Mouse (Mus musculus): ENCODE measurements around the gene Traf7. TPM values are rescaled to one million over a fixed set of nuclear protein-coding genes. Genes with fewer than 3 reads are reported as not detected.

Traf7 gene
- polyA plus RNA-seq (2012) = 11.3 and 12.7 TPM in 2 replicates

- Histone ChIP-seq H3K4me1 (ENCODE audit: control insufficient read depth) (peaks cover 71% of the 10 kb centered on the region), H3K36me3 (ENCODE audit: control insufficient read depth) (peaks cover 46% of the 10 kb centered on the region)
These were observed at the start of gene Traf7 for GRCm38 (mm10) chr17:24527723-24528559. Traf7 (minus strand) TSS chr17:24527938.

GRCm38 (mm10) chr17:24573811-24574210 is 46.1 kb upstream of the Traf7 start:
- H3K4me1 ChIP-seq (ENCODE audit: control insufficient read depth) = peaks cover 3% of the 10 kb centered on the region; the same call in 1 of the 2 replicates
- H3K36me3 ChIP-seq (ENCODE audit: control insufficient read depth) = peaks cover 48% of the 10 kb centered on the region
- no peaks in the 10 kb centered on the region for H3K27me3 ChIP-seq (ENCODE audit: control insufficient read depth)
- no peaks in the 10 kb centered on the region for H3K9me3 ChIP-seq (ENCODE audit: control insufficient read depth, low read length)
- TF ChIP-seq TAL1 (IDR thresholded peaks at IDR 0.05; ENCODE audit: low read length) (no peak), GATA1 (IDR thresholded peaks at IDR 0.05; ENCODE audit: low read length) (no peak)
- H3K4me3 ChIP-seq (replicated peaks) = no peak overlapping the region

More at GRCm38 (mm10) chr17:24527723-24528559, at the start of gene Traf7:
- Histone ChIP-seq H3K4me3 (replicated peaks) (peak within 1 kb of the TSS; percentile 89), H3K9me3 (ENCODE audit: control insufficient read depth, low read length) (no peaks in the 10 kb centered on the region), H3K27me3 (ENCODE audit: control insufficient read depth) (no peaks in the 10 kb centered on the region)
- no peak for TF ChIP-seq TAL1 (IDR thresholded peaks at IDR 0.05; ENCODE audit: low read length)
- 0 out of 2 replicates have a peak, but pooled peaks have one; percentile 13 for TF ChIP-seq GATA1 (IDR thresholded peaks at IDR 0.05; ENCODE audit: low read length)

- peaks cover 52% of the 10 kb centered on the region for H3K36me3 ChIP-seq (ENCODE audit: control insufficient read depth)
- no peak overlapping the region for H3K4me3 ChIP-seq (replicated peaks)
These were observed 45.0 kb upstream of the Traf7 start for GRCm38 (mm10) chr17:24572651-24573245.

GRCm38 (mm10) chr17:24569837-24570236 is 42.1 kb upstream of the Traf7 start:
- no peaks in the 10 kb centered on the region for H3K27me3 ChIP-seq (ENCODE audit: control insufficient read depth)
- peaks cover 21% of the 10 kb centered on the region for H3K4me1 ChIP-seq (ENCODE audit: control insufficient read depth)
- TF ChIP-seq GATA1 (IDR thresholded peaks at IDR 0.05; ENCODE audit: low read length) (no peak), TAL1 (IDR thresholded peaks at IDR 0.05; ENCODE audit: low read length) (no peak)
- no peak overlapping the region for H3K4me3 ChIP-seq (replicated peaks)
- peaks cover 65% of the 10 kb centered on the region for H3K36me3 ChIP-seq (ENCODE audit: control insufficient read depth)
- H3K9me3 ChIP-seq (ENCODE audit: control insufficient read depth, low read length) = no peaks in the 10 kb centered on the region

More at GRCm38 (mm10) chr17:24572651-24573245, 45.0 kb upstream of the Traf7 start:
- no peaks in the 10 kb centered on the region for H3K9me3 ChIP-seq (ENCODE audit: control insufficient read depth, low read length)
- TF ChIP-seq GATA1 (IDR thresholded peaks at IDR 0.05; ENCODE audit: low read length) (no peak), TAL1 (IDR thresholded peaks at IDR 0.05; ENCODE audit: low read length) (no peak)
- H3K4me1 ChIP-seq (ENCODE audit: control insufficient read depth) = peaks cover 3% of the 10 kb centered on the region; the same call in 1 of the 2 replicates
- H3K27me3 ChIP-seq (ENCODE audit: control insufficient read depth) = no peaks in the 10 kb centered on the region

GRCm38 (mm10) chr17:24567034-24567779 is 39.5 kb upstream of the Traf7 start:
- no peaks in the 10 kb centered on the region for H3K27me3 ChIP-seq (ENCODE audit: control insufficient read depth)
- TF ChIP-seq GATA1 (IDR thresholded peaks at IDR 0.05; ENCODE audit: low read length) = no peak
- no peak for TF ChIP-seq TAL1 (IDR thresholded peaks at IDR 0.05; ENCODE audit: low read length)
- H3K4me1 ChIP-seq (ENCODE audit: control insufficient read depth) = peaks cover 18% of the 10 kb centered on the region
- no peak overlapping the region for H3K4me3 ChIP-seq (replicated peaks)
- H3K9me3 ChIP-seq (ENCODE audit: control insufficient read depth, low read length) = no peaks in the 10 kb centered on the region
- peaks cover 49% of the 10 kb centered on the region for H3K36me3 ChIP-seq (ENCODE audit: control insufficient read depth)

- H3K4me3 ChIP-seq (replicated peaks) = no peak overlapping the region
- peaks cover 40% of the 10 kb centered on the region for H3K36me3 ChIP-seq (ENCODE audit: control insufficient read depth)
- TF ChIP-seq TAL1 (IDR thresholded peaks at IDR 0.05; ENCODE audit: low read length) = no peak
- TF ChIP-seq GATA1 (IDR thresholded peaks at IDR 0.05; ENCODE audit: low read length) = no peak
- H3K27me3 ChIP-seq (ENCODE audit: control insufficient read depth) = no peaks in the 10 kb centered on the region
- no peaks in the 10 kb centered on the region for H3K9me3 ChIP-seq (ENCODE audit: control insufficient read depth, low read length)
- peaks cover 18% of the 10 kb centered on the region for H3K4me1 ChIP-seq (ENCODE audit: control insufficient read depth)
These were observed 38.1 kb upstream of the Traf7 start for GRCm38 (mm10) chr17:24565792-24566191.

GRCm38 (mm10) chr17:24565092-24565491 is 37.4 kb upstream of the Traf7 start:
- Histone ChIP-seq H3K4me1 (ENCODE audit: control insufficient read depth) (peaks cover 18% of the 10 kb centered on the region), H3K9me3 (ENCODE audit: control insufficient read depth, low read length) (no peaks in the 10 kb centered on the region), H3K4me3 (replicated peaks) (no peak overlapping the region), H3K36me3 (ENCODE audit: control insufficient read depth) (peaks cover 40% of the 10 kb centered on the region), H3K27me3 (ENCODE audit: control insufficient read depth) (no peaks in the 10 kb centered on the region)
- TF ChIP-seq TAL1 (IDR thresholded peaks at IDR 0.05; ENCODE audit: low read length) (no peak), GATA1 (IDR thresholded peaks at IDR 0.05; ENCODE audit: low read length) (no peak)

- Histone ChIP-seq H3K36me3 (ENCODE audit: control insufficient read depth) (peaks cover 34% of the 10 kb centered on the region), H3K4me3 (replicated peaks) (no peak overlapping the region), H3K9me3 (ENCODE audit: control insufficient read depth, low read length) (no peaks in the 10 kb centered on the region), H3K27me3 (ENCODE audit: control insufficient read depth) (no peaks in the 10 kb centered on the region), H3K4me1 (ENCODE audit: control insufficient read depth) (peaks cover 18% of the 10 kb centered on the region)
- TF ChIP-seq GATA1 (IDR thresholded peaks at IDR 0.05; ENCODE audit: low read length) (no peak), TAL1 (IDR thresholded peaks at IDR 0.05; ENCODE audit: low read length) (no peak)
These were observed 36.7 kb upstream of the Traf7 start for GRCm38 (mm10) chr17:24564422-24564821.

Data from erythroblast, embryonic 14.5 days (primary cell).